Mouse (Mus musculus): Measurements from ENCODE around the gene Psmc2.

Psmc2 gene

GRCm38 (mm10) chr5:21785053-21785452, at the start of gene Psmc2, which contains the start of gene Dnajc2:
Gene Psmc2, plus strand, starts transcription at chr5:21785283.
Gene Dnajc2, minus strand, starts transcription at chr5:21785251.
- peak; percentile 94 for DNase-seq (ENCODE audit: low read depth, low spot score)

DNA sequence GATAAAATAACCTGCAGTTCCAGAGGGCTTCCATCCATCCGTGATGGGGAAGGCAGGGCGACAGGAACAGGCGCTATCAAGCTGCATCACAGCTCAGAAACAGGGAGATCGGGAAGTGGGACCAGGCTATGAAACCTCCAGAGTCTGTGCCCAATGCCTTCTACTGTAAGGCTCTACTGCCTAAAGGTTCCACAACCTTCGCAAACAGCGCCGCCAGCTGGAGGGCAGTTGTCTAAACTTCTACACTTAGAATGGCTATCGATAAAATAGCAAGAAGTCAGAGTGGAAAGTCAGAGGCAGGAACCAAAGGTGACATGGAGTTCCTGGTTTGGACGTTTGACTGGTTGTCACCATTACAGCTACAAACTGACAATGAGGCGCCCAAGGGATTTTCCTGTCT, 49.5 kb upstream of the Psmc2 start:
- DNase-seq (ENCODE audit: low read depth, low spot score), result peak; percentile 94

GRCm38 (mm10) chr5:21736046-21736445, 49.0 kb upstream of the Psmc2 start:
- peak; percentile 36 for DNase-seq (ENCODE audit: low read depth, low spot score)

DNA sequence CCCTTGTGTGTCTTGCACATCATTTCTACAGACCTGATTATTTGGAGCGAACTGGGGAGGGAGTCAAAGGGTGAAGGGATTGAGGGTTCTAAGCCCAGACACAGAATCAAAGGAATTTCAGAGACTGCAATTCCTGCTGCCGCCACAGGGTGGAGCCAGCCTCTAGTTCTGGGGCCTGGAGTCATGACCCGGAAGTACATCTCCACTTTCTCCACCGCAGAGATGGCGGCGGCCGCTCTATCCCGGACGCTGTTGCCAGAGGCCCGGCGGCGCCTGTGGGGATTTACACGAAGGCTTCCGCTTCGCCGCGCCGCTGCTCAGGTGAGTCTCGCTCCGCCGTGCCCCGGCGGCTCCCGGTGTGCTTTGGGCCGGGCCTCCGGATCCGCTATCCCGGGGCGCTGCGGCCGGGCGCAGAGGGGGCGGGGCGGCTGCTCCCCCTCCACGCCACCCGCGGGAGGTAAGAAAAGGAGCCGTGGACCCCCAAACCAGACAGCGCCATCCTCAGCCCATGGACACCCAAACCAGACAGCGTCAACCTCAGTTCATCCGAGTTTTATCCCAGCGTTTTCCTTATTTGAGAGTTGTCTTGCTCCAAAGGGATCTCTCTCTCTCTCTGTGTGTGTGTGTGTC, 48.0 kb upstream of the Psmc2 start, which contains the start of gene Pmpcb:
Gene Pmpcb (plus strand): TSS at position 186 of the 630 bp plus-strand sequence.
- peak; percentile 92 for DNase-seq (ENCODE audit: low read depth, low spot score)

GRCm38 (mm10) chr5:21737620-21738019, 47.5 kb upstream of the Psmc2 start:
- no peak for DNase-seq (ENCODE audit: low read depth, low spot score)

DNA sequence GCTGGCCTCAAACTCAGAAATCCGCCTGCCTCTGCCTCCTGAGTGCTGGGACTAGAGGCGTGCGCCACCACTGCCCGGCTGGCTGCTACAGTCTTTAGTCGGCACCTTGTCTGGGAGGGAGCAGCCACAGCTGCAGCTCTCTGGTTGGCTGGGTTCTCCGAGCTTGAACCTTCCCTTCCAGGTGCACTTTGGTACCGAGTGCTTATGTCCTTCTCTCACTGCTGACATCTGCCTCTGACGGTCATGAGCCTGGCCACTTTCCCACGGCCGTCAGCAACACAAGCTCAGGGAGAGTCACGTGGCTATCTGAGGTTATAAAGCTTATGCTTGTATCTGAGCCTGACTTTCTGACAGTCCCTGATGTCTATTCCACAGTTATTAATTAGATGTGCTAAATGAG, 46.0 kb upstream of the Psmc2 start:
- DNase-seq (ENCODE audit: low read depth, low spot score), result no peak

GRCm38 (mm10) chr5:21739881-21740280, 45.2 kb upstream of the Psmc2 start:
- peak; percentile 78 for DNase-seq (ENCODE audit: low read depth, low spot score)

DNA sequence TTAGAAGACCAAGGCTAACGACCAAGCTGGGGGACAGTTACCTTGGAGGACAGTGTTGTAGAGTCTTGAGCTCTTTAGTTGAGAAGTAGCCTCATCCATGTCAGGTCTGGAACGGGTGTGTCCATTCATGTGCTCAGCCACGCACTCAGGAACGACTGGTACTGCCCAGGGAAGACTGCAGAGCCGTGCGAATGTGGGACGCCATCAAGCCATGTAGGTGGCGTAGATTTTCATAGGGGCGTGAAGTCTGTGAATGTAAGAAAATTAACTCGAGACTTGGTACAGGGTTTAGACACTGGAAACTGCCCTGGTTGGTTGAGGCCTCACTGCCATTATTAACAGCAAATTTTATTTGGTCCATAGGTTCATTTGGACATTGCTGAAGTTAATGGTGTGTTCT, 41.5 kb upstream of the Psmc2 start:
- no peak for DNase-seq (ENCODE audit: low read depth, low spot score)

DNA sequence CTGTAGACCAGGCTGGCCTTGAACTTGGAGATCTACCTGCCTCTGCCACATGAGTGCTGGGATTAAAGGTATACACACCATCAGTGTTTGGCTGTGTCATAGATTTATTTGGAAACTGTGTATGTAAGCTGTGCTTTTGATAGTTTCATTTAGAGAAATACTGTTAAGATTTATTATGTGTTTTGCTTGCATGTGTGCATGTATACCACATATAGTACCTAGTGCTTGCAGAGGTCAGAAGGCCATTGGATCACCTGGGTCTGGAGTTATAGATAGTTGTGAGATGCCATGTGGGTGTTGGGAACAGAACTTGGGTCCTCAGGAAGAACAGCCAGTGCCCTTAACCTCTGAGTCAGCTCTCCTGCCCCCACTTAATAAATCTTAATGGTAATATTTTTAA, 40.4 kb upstream of the Psmc2 start:
- DNase-seq (ENCODE audit: low read depth, low spot score), result no peak

DNA sequence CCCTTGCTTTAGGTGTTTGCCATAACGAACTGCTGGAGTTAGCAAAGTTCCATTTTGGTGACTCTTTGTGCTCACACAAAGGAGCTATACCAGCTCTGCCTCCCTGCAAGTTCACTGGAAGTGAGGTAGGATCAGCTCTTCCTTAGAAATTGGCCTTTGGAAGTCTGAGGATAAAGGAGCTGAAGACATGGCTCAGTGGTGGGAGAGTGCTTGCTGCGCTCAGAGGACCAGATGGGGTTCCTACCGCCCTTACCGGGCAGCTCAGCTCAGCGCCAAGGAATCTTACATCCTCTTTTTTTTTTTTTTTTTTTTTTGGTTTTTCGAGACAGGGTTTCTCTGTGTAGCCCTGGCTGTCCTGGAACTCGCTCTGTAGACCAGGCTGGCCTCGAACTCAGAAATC, 39.1 kb upstream of the Psmc2 start:
- DNase-seq (ENCODE audit: low read depth, low spot score), result no peak

- no peak for DNase-seq (ENCODE audit: low read depth, low spot score)
These were observed 16.6 kb upstream of the Psmc2 start for GRCm38 (mm10) chr5:21768506-21768905.

GRCm38 (mm10) chr5:21769841-21770240, 15.2 kb upstream of the Psmc2 start:
- DNase-seq (ENCODE audit: low read depth, low spot score), result no peak

GRCm38 (mm10) chr5:21776491-21776890, 8.6 kb upstream of the Psmc2 start:
- DNase-seq (ENCODE audit: low read depth, low spot score), result peak; percentile 61

DNA sequence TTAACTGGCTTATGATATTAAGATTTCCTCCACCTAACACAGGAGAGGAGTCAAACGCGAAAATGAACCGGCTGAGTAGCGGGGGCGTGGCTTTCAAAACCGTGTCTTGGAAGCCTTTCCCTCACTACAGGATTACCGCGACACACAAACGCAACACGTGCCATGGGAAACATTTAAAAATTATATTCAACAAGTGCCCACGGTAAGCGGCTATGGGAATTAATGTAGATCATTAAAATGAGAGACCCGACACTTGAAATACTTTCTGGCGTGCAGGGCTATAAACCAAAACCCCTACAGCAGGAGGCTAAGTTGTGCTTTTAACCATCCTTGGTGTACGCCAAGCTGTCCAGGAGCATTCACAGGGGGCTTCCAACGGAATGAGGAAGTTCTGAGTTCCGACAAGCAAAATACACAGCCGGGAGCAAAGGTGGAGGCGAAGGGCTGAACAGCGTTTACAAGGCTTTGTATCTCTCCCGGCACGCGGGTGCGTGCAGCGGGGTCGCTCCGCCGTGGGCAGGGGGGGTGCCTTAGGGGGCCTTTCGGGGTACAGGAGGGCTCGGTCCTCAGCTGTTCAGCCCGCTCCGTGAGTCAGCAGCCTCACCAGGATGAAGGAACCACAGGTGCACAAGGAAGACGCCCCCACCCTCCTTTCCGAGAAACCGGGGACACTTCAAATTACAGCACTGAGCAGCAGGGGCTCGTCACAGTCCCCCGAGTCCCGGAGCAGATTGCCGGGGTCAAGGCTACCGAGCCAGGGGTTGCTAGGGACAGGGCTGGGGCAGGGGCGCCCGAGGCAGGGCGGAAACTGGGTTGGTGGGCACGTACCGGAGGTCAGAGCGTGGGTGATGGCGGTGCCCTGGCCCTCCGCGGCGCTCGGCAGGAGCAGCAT, 676 bp upstream of the Psmc2 start:
- peak; percentile 64 for DNase-seq (ENCODE audit: low read depth, low spot score)

DNA sequence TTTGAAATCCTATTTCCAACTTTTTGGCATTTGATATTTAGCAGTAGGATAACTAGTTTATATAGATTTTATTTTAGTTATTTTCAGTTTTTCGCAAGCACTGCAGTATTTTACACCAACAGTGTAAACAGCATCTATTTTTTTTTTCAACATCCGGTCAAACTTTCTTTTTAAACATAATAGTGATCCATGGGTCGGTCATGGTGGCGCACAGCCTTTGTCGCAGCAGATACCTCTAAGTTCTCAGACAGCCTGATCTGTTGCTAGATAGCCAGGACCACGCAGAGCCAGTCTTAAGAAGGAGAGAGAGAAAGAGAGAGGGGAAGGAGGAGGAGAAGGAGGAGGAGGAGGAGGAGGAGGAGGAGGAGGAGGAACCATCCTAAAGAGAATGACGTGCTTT, 693 bp downstream of the Psmc2 start:
- DNase-seq (ENCODE audit: low read depth, low spot score), result no peak

DNA sequence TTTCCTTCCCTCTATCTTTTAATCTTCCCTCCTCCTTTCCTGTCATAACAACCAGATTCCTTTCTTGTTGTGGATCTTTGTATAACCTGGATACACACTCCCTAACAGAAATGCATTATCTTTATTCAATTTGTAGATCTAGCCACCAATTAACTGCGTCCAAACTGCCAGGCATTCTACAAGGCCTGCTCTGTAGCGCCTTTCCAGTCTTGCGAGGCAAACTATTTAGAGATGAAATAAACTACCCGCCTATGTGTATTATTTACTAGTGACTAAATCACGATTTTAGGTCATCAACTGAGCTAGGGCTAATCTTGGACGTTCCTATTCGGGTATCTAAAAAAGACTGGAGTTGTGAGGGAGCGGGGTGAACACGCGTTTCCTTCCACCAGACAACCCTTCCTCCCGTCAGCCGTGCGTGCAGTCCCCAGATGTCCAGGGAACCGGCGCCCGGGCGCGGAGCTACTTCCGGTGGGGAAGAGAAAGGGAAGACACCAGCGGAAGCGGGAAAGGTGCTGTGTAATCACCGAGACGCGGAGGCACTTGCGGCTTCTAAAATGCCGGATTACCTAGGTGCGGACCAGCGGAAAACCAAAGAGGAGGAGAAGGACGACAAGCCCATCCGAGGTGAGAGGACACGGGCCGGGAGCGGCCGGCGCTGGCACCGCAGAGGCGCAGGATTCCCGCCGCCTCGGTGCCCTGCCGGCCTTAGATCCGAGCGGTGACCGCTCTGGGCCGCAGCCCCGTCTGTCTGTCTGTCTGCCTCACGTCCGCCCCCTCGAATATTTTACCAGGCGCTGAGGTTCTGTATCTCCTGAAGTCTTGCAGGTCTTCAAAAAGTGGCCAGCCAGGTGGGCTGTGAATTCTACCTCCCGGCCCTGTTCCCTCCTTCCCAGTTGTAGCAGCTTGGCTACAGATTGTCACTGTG, 1.4 kb downstream of the Psmc2 start:
- peak; percentile 96 for DNase-seq (ENCODE audit: low read depth, low spot score)

DNA sequence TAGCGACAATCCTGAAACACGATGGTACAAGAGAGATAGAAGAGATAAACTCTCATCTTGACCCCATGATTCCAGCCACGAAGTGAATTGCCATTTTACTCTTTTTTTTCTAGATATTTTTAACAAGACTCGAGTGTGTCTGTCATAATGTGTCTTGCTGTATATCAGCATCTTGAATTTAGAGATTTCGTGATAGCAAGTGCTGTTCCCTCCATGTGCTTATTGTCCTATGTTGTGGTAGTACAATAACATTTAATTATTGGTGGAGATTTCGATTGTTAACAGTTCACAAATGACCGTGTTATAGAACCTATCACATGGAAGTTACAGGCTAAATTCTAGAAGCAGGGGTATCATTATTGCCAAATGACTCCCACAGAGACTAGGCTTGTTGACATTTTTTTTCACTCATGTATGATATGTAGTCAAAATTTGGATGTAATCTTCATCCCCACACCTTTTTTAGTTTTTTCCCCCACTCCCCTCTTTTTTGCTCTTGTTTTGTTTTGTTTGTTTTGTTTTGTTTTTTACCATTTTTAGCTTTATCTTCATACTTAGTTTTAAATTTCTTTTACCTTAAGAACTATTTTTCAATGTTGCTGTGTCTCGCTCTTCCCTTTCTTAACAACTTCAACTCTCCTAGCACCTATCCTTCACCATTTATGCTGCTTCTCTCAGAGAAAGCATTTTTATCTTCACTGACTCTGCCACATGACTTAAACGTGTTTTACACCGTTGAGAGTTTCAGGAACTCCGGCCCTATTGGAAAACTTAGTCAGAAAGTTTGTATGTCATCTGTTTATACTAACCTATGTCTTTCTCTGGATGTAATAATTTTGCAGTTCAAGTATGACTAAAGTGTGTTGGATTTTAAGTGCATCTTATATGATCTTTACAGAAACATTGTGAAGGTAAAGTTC, 2.4 kb downstream of the Psmc2 start:
- no peak for DNase-seq (ENCODE audit: low read depth, low spot score)

- DNase-seq (ENCODE audit: low read depth, low spot score), result no peak
These were observed 4.0 kb downstream of the Psmc2 start for GRCm38 (mm10) chr5:21789061-21789460.

GRCm38 (mm10) chr5:21792166-21792565, 7.1 kb downstream of the Psmc2 start:
- peak; percentile 96 for DNase-seq (ENCODE audit: low read depth, low spot score)

DNA sequence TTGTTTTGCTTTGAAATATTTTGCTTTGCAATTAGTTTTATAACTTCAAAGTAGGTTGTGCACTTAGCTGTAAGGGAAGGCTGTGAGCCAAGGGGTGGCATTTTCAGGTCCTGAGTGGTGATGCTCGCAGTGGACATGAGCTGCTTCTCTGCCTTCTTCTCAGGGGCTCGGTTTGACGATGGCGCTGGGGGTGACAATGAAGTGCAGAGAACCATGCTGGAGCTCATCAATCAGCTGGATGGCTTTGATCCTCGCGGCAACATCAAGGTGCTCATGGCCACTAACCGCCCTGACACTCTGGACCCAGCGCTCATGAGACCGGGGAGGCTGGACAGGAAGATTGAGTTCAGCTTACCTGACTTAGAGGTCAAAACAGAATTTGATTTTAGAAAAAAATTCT, 17.8 kb downstream of the Psmc2 start:
- DNase-seq (ENCODE audit: low read depth, low spot score), result no peak
